Mouse (Mus musculus): ENCODE data around the gene Sertad4. TPM values are rescaled to one million over a fixed set of nuclear protein-coding genes. Genes with fewer than 3 reads are reported as not detected.
A peak's percentile ranks its signal among the peaks of the same experiment; 100 is the strongest.

Sertad4 gene
- total RNA-seq, 2 experiments from 2014 or later: 0.57 TPM; not detected in 1

GRCm38 (mm10) chr1:192822309-192822651 is 33.3 kb downstream of the Sertad4 start:
- no peak for ATAC-seq (replicated peaks; ENCODE audit: low FRiP score, low TSS enrichment, poor library complexity, severe bottlenecking)

- ATAC-seq (replicated peaks; ENCODE audit: low FRiP score, low TSS enrichment, poor library complexity, severe bottlenecking): no peak
These were observed 37.2 kb downstream of the Sertad4 start for GRCm38 (mm10) chr1:192818334-192818733.

GRCm38 (mm10) chr1:192815789-192816188 is 39.8 kb downstream of the Sertad4 start:
- no peak for ATAC-seq (replicated peaks; ENCODE audit: low FRiP score, low TSS enrichment, poor library complexity, severe bottlenecking)

- no peak for ATAC-seq (replicated peaks; ENCODE audit: low FRiP score, low TSS enrichment, poor library complexity, severe bottlenecking)
These were observed 40.9 kb downstream of the Sertad4 start for GRCm38 (mm10) chr1:192814700-192815099.

- ATAC-seq (replicated peaks; ENCODE audit: low FRiP score, low TSS enrichment, poor library complexity, severe bottlenecking): no peak
These were observed 42.8 kb downstream of the Sertad4 start for GRCm38 (mm10) chr1:192812758-192813157.

GRCm38 (mm10) chr1:192812290-192812689 is 43.3 kb downstream of the Sertad4 start:
- ATAC-seq (replicated peaks; ENCODE audit: low FRiP score, low TSS enrichment, poor library complexity, severe bottlenecking): no peak

GRCm38 (mm10) chr1:192806168-192807157 is 49.1 kb downstream of the Sertad4 start:
- no peak for ATAC-seq (replicated peaks; ENCODE audit: low FRiP score, low TSS enrichment, poor library complexity, severe bottlenecking)

- ATAC-seq (replicated peaks; ENCODE audit: low FRiP score, low TSS enrichment, poor library complexity, severe bottlenecking): peak; percentile 93
These were observed 55.2 kb downstream of the Sertad4 start for GRCm38 (mm10) chr1:192800338-192800737.

GRCm38 (mm10) chr1:192799165-192799991 is 56.2 kb downstream of the Sertad4 start:
- no peak for ATAC-seq (replicated peaks; ENCODE audit: low FRiP score, low TSS enrichment, poor library complexity, severe bottlenecking)

GRCm38 (mm10) chr1:192798212-192799164 is 57.1 kb downstream of the Sertad4 start:
- ATAC-seq (replicated peaks; ENCODE audit: low FRiP score, low TSS enrichment, poor library complexity, severe bottlenecking): no peak

- no peak for ATAC-seq (replicated peaks; ENCODE audit: low FRiP score, low TSS enrichment, poor library complexity, severe bottlenecking)
These were observed 58.6 kb downstream of the Sertad4 start for GRCm38 (mm10) chr1:192797011-192797274.

- ATAC-seq (replicated peaks; ENCODE audit: low FRiP score, low TSS enrichment, poor library complexity, severe bottlenecking): no peak
These were observed 59.1 kb downstream of the Sertad4 start for GRCm38 (mm10) chr1:192796201-192797010.

GRCm38 (mm10) chr1:192794957-192795745 is 60.4 kb downstream of the Sertad4 start:
- ATAC-seq (replicated peaks; ENCODE audit: low FRiP score, low TSS enrichment, poor library complexity, severe bottlenecking): peak; percentile 51

Other genes with a start within 250 kb of the Sertad4 start
- gene Hhat, start 84.5 kb downstream of the Sertad4 start, total RNA-seq (2014; fragmentation: Nextera tagmentation): 1.8 and 8.0 TPM in 2 replicates
- 0.80 and 1.1 TPM in 2 replicates for gene Hhat, start 84.5 kb downstream of the Sertad4 start, total RNA-seq (2017)
- gene Syt14, start 180.0 kb upstream of the Sertad4 start, total RNA-seq (2014; fragmentation: Nextera tagmentation): not detected in 2 replicates
- gene Syt14, start 180.0 kb upstream of the Sertad4 start, total RNA-seq (2017): not detected in 2 replicates